Mouse (Mus musculus): ENCODE measurements around the gene Mtor.

The Mtor gene

GRCm38 (mm10) chr4:148593996-148594395 lies 145.6 kb downstream of the Mtor start:
- DNase-seq (ENCODE audit: low spot score in 2 of 2) = no peak

GRCm38 (mm10) chr4:148595916-148596315 lies 147.5 kb downstream of the Mtor start:
- no peak for DNase-seq (ENCODE audit: low spot score in 2 of 2)

GRCm38 (mm10) chr4:148596731-148597130 lies 148.3 kb downstream of the Mtor start:
- DNase-seq (ENCODE audit: low spot score in 2 of 2) = no peak

GRCm38 (mm10) chr4:148598826-148599225 lies 150.4 kb downstream of the Mtor start:
- no peak for DNase-seq (ENCODE audit: low spot score in 2 of 2)

- DNase-seq (ENCODE audit: low spot score in 2 of 2) = no peak
Observed at GRCm38 (mm10) chr4:148600316-148600715, 151.9 kb downstream of the Mtor start.

- no peak for DNase-seq (ENCODE audit: low spot score in 2 of 2)
Observed at GRCm38 (mm10) chr4:148601871-148602270, 153.5 kb downstream of the Mtor start.

- DNase-seq (ENCODE audit: low spot score in 2 of 2) = no peak
Observed at GRCm38 (mm10) chr4:148602357-148603120, 154.1 kb downstream of the Mtor start, which contains the start of gene Masp2. Gene Masp2, plus strand, starts transcription at chr4:148602554.

GRCm38 (mm10) chr4:148603376-148604139 lies 155.1 kb downstream of the Mtor start:
- peak in 1 of 2 experiments; percentile 26 for DNase-seq (ENCODE audit: low spot score in 2 of 2)

GRCm38 (mm10) chr4:148604141-148604540 lies 155.7 kb downstream of the Mtor start:
- peak; percentile 77 to 78 for DNase-seq (ENCODE audit: low spot score in 2 of 2)

GRCm38 (mm10) chr4:148604541-148605165 lies 156.2 kb downstream of the Mtor start:
- peak in 1 of 2 experiments; percentile 65 for DNase-seq (ENCODE audit: low spot score in 2 of 2)

Measured in right cerebral cortex, adult 2 months (tissue).